Mouse (Mus musculus): ENCODE results near the gene Eef2. TPM values are rescaled to one million over a fixed set of nuclear protein-coding genes. Genes with fewer than 3 reads are reported as not detected.
"Not testable (repeated sequence)": the region's sequence is repeated elsewhere in the genome, so short reads cannot be mapped to it uniquely, and the experiment has no call there.

The Eef2 gene
- polyA plus RNA-seq, 1 experiment: 1,113 TPM

- no peak for DNase-seq (ENCODE audit: extremely low spot score in 1 of 2, low spot score in 1 of 2)
These were observed 3.3 kb downstream of the Eef2 start for GRCm38 (mm10) chr10:81179451-81180342.

- DNase-seq (ENCODE audit: extremely low spot score in 1 of 2, low spot score in 1 of 2): no peak
These were observed 4.5 kb downstream of the Eef2 start for GRCm38 (mm10) chr10:81180946-81181345.

GRCm38 (mm10) chr10:81181860-81182259 is 5.4 kb downstream of the Eef2 start:
- not testable (repeated sequence) for DNase-seq (ENCODE audit: extremely low spot score in 1 of 2, low spot score in 1 of 2)

- peak; percentile 99 for DNase-seq (ENCODE audit: extremely low spot score in 1 of 2, low spot score in 1 of 2)
These were observed 6.2 kb downstream of the Eef2 start, which contains the start of gene Dapk3 for GRCm38 (mm10) chr10:81182336-81183333. Dapk3 (plus strand) TSS chr10:81183005.

- no peak for DNase-seq (ENCODE audit: extremely low spot score in 1 of 2, low spot score in 1 of 2)
These were observed 7.4 kb downstream of the Eef2 start, which contains the start of gene 4930442H23Rik for GRCm38 (mm10) chr10:81183805-81184204. 4930442H23Rik (minus strand) TSS chr10:81183849.

- no peak for DNase-seq (ENCODE audit: extremely low spot score in 1 of 2, low spot score in 1 of 2)
These were observed 8.3 kb downstream of the Eef2 start for GRCm38 (mm10) chr10:81184765-81185164.

GRCm38 (mm10) chr10:81187161-81187560 is 10.7 kb downstream of the Eef2 start:
- no peak for DNase-seq (ENCODE audit: extremely low spot score in 1 of 2, low spot score in 1 of 2)

- DNase-seq (ENCODE audit: extremely low spot score in 1 of 2, low spot score in 1 of 2): no peak
These were observed 13.4 kb downstream of the Eef2 start for GRCm38 (mm10) chr10:81189821-81190220.

- DNase-seq (ENCODE audit: extremely low spot score in 1 of 2, low spot score in 1 of 2): no peak
These were observed 13.9 kb downstream of the Eef2 start for GRCm38 (mm10) chr10:81190236-81190911.

GRCm38 (mm10) chr10:81190912-81191321 is 14.5 kb downstream of the Eef2 start:
- DNase-seq (ENCODE audit: extremely low spot score in 1 of 2, low spot score in 1 of 2): no peak

GRCm38 (mm10) chr10:81191342-81191982 is 15.0 kb downstream of the Eef2 start:
- no peak for DNase-seq (ENCODE audit: extremely low spot score in 1 of 2, low spot score in 1 of 2)

- peak; percentile 77 to 85 for DNase-seq (ENCODE audit: extremely low spot score in 1 of 2, low spot score in 1 of 2)
These were observed 16.0 kb downstream of the Eef2 start for GRCm38 (mm10) chr10:81192270-81192967.

- DNase-seq (ENCODE audit: extremely low spot score in 1 of 2, low spot score in 1 of 2): peak in 1 of 2 experiments; percentile 50
These were observed 16.6 kb downstream of the Eef2 start for GRCm38 (mm10) chr10:81192968-81193501.

GRCm38 (mm10) chr10:81193991-81194774 is 17.8 kb downstream of the Eef2 start:
- DNase-seq (ENCODE audit: extremely low spot score in 1 of 2, low spot score in 1 of 2): peak in 1 of 2 experiments; percentile 53

- no peak for DNase-seq (ENCODE audit: extremely low spot score in 1 of 2, low spot score in 1 of 2)
These were observed 18.9 kb downstream of the Eef2 start for GRCm38 (mm10) chr10:81195300-81195699.

- no peak for DNase-seq (ENCODE audit: extremely low spot score in 1 of 2, low spot score in 1 of 2)
These were observed 20.1 kb downstream of the Eef2 start for GRCm38 (mm10) chr10:81196470-81197065.

- no peak for DNase-seq (ENCODE audit: extremely low spot score in 1 of 2, low spot score in 1 of 2)
These were observed 20.9 kb downstream of the Eef2 start for GRCm38 (mm10) chr10:81197305-81197704.

GRCm38 (mm10) chr10:81198230-81198629 is 21.8 kb downstream of the Eef2 start:
- DNase-seq (ENCODE audit: extremely low spot score in 1 of 2, low spot score in 1 of 2): peak in 1 of 2 experiments; percentile 90
